In genomic region chrX:38514556-38514955, GRCm38 (mm10) we compare ENCODE assay signal across 8 mouse cellular contexts. TPM values are rescaled to one million over a fixed set of nuclear protein-coding genes. Genes with fewer than 3 reads are reported as not detected.
DNase-seq lines count a peak whose midpoint lies in the region; ATAC-seq and TF ChIP-seq lines count a peak whose summit lies in the region.

No protein-coding gene starts in this region.

- no peaks in the 10 kb centered on the region for H3K9me3 ChIP-seq in neural tube, embryonic 15.5 days (replicated peaks)
- no peaks in the 10 kb centered on the region for H3K9me3 ChIP-seq in lung, embryonic 14.5 days (ENCODE audit: low read depth, low read length)

- DNase-seq in gastrocnemius, adult 2 months, result peak; percentile 20
- DNase-seq in gastrocnemius, postnatal 36 days, result no peak
- peak; percentile 15 for DNase-seq in neural tube, embryonic 10.5 days (ENCODE audit: extremely low spot score, low spot score)
- DNase-seq in brain, adult 2 months (ENCODE audit: low read depth, low spot score), result peak; percentile 52
- peak; percentile 74 for DNase-seq in lung, embryonic 14.5 days
- peak; percentile 11 for DNase-seq in thymus, postnatal 25 days

- H3K9ac ChIP-seq in neural tube, embryonic 15.5 days (replicated peaks), result no peak overlapping the region
- no peak overlapping the region for H3K9ac ChIP-seq in lung, embryonic 14.5 days

- intact Hi-C loops in gastrocnemius, adult 2 months (cut with DNase I), result loop anchor here (5.0 to 10.0 kb wide), 2 partner anchors 138 to 260 kb away; partner anchors contain the start of gene 6030498E09Rik
- intact Hi-C loops in gastrocnemius, postnatal 36 days (cut with DNase I), result loop anchor here (10.0 kb wide), 2 partner anchors 140 to 260 kb away; partner anchors contain the start of gene 6030498E09Rik

- no peak for ATAC-seq in neural tube, embryonic 15.5 days (ENCODE audit: low FRiP score)
- peak; percentile 65; the same call in 1 of the 2 replicates for ATAC-seq in erythroblast, adult 5-6 weeks (replicated peaks; ENCODE audit: low FRiP score, poor library complexity, severe bottlenecking)
- no peak for ATAC-seq in lung, embryonic 14.5 days (ENCODE audit: insufficient read depth)

- H3K36me3 ChIP-seq in neural tube, embryonic 15.5 days, result no peaks in the 10 kb centered on the region
- H3K36me3 ChIP-seq in lung, embryonic 14.5 days (ENCODE audit: insufficient read depth), result no peaks in the 10 kb centered on the region

- H3K27ac ChIP-seq in gastrocnemius, adult 2 months, result no peak overlapping the region
- H3K27ac ChIP-seq in neural tube, embryonic 15.5 days (replicated peaks), result no peak overlapping the region
- H3K27ac ChIP-seq in lung, embryonic 14.5 days (ENCODE audit: low read depth), result no peak overlapping the region

- no peaks in the 10 kb centered on the region for H3K27me3 ChIP-seq in neural tube, embryonic 15.5 days (replicated peaks)
- H3K27me3 ChIP-seq in lung, embryonic 14.5 days (ENCODE audit: insufficient read depth, low read length), result no peaks in the 10 kb centered on the region

- no peak overlapping the region for H3K4me2 ChIP-seq in neural tube, embryonic 15.5 days
- no peak overlapping the region for H3K4me2 ChIP-seq in lung, embryonic 14.5 days

- no peak overlapping the region for H3K4me3 ChIP-seq in gastrocnemius, adult 2 months
- H3K4me3 ChIP-seq in neural tube, embryonic 15.5 days (replicated peaks), result no peak overlapping the region
- no peak overlapping the region for H3K4me3 ChIP-seq in lung, embryonic 14.5 days (ENCODE audit: low read depth, low read length)

- H3K4me1 ChIP-seq in neural tube, embryonic 15.5 days, result no peaks in the 10 kb centered on the region
- no peaks in the 10 kb centered on the region for H3K4me1 ChIP-seq in lung, embryonic 14.5 days (ENCODE audit: insufficient read depth)

- 6% methylated on average over 7 of the region's 7 CpGs for WGBS in neural tube, embryonic 15.5 days
- WGBS in lung, embryonic 14.5 days, result 4% methylated on average over 7 of the region's 7 CpGs

- peak; percentile 70 for TF ChIP-seq CTCF in gastrocnemius, adult 2 months (IDR thresholded peaks at IDR 0.05)
- TF ChIP-seq CTCF in lung, embryonic 14.5 days (IDR thresholded peaks at IDR 0.05; ENCODE audit: low read depth), result peak; percentile 68

RNA-seq across cellular contexts. Expression of gene Lamp2, which starts 58.3 kb away (rescaled TPM):
- 10 to 100 TPM; 63.3 to 74.6 TPM for total RNA-seq in gastrocnemius, adult 2 months (2021)
- total RNA-seq in gastrocnemius, postnatal 36 days (2021), result 10 to 100 TPM; 58.2 to 66.6 TPM
- polyA plus RNA-seq in neural tube, embryonic 15.5 days (2015; fragmentation: Nextera tagmentation; extraction: Ambion mirVana), result 58.6 and 101 TPM in 2 replicates
- total RNA-seq in erythroblast, adult 5-6 weeks (2015; ENCODE audit: low replicate concordance), result 85.7 and 86.5 TPM in 2 replicates
- 50.0 and 58.9 TPM in 2 replicates for total RNA-seq in erythroblast, adult 5-6 weeks (2017; ENCODE audit: low replicate concordance)
- polyA plus RNA-seq in lung, embryonic 14.5 days (2014; fragmentation: Nextera tagmentation; extraction: Ambion mirVana), result 143 and 157 TPM in 2 replicates

Comparison
In these comparisons a context has a peak if more than half of its experiments do, and no peak if none do; other contexts are left out.
1. DNase-seq: peak in gastrocnemius, adult 2 months (single experiment), neural tube, embryonic 10.5 days (single experiment), brain, adult 2 months (single experiment), lung, embryonic 14.5 days (single experiment) and thymus, postnatal 25 days (single experiment); none in gastrocnemius, postnatal 36 days (0 of 2).